Mouse (Mus musculus) lung, embryonic 16.5 days (tissue): ENCODE measurements at regions not wholly inside any gene's neighbourhood (a gene's known extent, or its start where the extent isn't known, plus 50 kb on each side); places are given as distances from the start of the nearest gene placed in this dataset.

Experiments
- ATAC-seq: fragments of 200-750 bp; cut with Nextera tagmentation; 2 replicates; pipeline ENCODE4 v1.8.0; 2017; ENCODE audit warnings: low read depth, mild to moderate bottlenecking, moderate library complexity
- H3K27ac ChIP-seq: fragments of 300-500 bp; sonication (generic); 2 replicates; pipeline ENCODE4 v1.5.1; 2014; ENCODE audit warnings: mild to moderate bottlenecking, control low read depth, low read length
- H3K27me3 ChIP-seq: fragments of 300-500 bp; sonication (generic); 2 replicates; pipeline ENCODE4 v1.6.1; 2014; ENCODE audit warnings: low read depth, low read length, mixed read lengths; ENCODE audit not compliant: control insufficient read depth, insufficient read depth
- H3K36me3 ChIP-seq: fragments of 300-500 bp; sonication (generic); 2 replicates; pipeline ENCODE4 v1.6.1; 2014; ENCODE audit warnings: low read length; ENCODE audit not compliant: control insufficient read depth, insufficient read depth
- H3K4me1 ChIP-seq: fragments of 300-500 bp; sonication (generic); replicated peaks from 2 replicates; pipeline ENCODE4 v1.6.1; 2014; ENCODE audit warnings: low read length, mixed read lengths; ENCODE audit not compliant: control insufficient read depth, insufficient read depth
- H3K4me2 ChIP-seq: fragments of 300-500 bp; sonication (generic); 2 replicates; pipeline ENCODE4 v1.6.1; 2014; ENCODE audit warnings: low read depth, low read length, control low read depth
- H3K4me3 ChIP-seq: fragments of 300-500 bp; sonication (generic); 2 replicates; pipeline ENCODE4 v1.5.1; 2014; ENCODE audit warnings: mild to moderate bottlenecking, low read length, control low read depth
- H3K9ac ChIP-seq: fragments of 300-500 bp; sonication (generic); 2 replicates; pipeline ENCODE4 v1.6.1; 2014; ENCODE audit warnings: low read length, control low read depth
- H3K9me3 ChIP-seq: fragments of 300-500 bp; sonication (generic); 2 replicates; pipeline ENCODE4 v1.6.1; 2016; ENCODE audit warnings: low read length; ENCODE audit not compliant: control insufficient read depth
- WGBS: fragments of 180-500 bp; shearing (Covaris S2); extraction: QIAGEN DNeasy Blood & Tissue Kit; methylation state at CpG from one replicate; pipeline ENCODE4 v1.1.7; 2014; 5-methylcytosine and 5-hydroxymethylcytosine counted together

DNA sequence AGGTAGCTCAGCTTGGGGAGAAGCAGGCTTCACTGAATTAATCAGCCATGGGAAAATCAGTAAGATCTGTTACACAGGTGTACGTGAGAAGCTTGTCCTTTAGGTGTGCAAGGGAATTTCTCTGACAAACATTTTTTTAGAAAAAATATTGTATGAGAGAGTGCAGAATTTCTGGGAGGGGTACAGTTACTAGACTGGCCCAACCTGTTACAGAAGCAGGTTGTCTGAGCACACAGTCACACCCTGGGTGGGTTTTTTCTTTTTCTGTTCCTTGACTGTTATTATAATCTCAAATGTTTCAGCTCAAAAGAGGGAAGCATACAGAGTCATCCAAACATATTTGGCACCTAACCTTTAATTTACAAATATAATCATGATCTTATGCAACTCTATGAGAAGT, 412.7 kb upstream of the Klf6 start:
- Histone ChIP-seq H3K4me2 (no peak overlapping the region), H3K27ac (no peak overlapping the region), H3K27me3 (no peaks in the 10 kb centered on the region), H3K9me3 (no peaks in the 10 kb centered on the region), H3K4me1 (no peaks in the 10 kb centered on the region), H3K4me3 (no peak overlapping the region), H3K9ac (no peak overlapping the region), H3K36me3 (no peaks in the 10 kb centered on the region)
- 47% methylated on average over 1 of the region's 1 CpGs for WGBS
- ATAC-seq, result peak; percentile 56; the same call in 1 of the 2 replicates

DNA sequence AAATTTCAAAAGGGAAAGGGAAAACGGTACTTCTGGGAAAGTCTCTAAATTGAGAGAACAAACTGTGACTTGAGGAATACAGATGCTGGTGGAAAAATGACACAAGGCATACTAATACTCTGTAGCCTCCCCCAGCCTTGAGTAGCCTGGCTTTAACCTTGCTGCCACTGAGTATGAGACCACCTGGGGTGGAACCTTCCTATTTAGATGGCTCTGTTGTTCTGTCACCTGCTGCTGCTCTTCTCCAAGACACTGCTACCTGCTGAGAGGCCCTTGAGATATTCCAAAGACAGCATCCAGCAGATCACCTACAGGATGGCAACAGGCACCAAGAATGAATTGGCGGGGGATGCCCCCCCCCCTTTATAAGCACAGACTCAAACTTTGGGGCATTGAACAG, 380.5 kb upstream of the Klf6 start:
- H3K27ac ChIP-seq, result no peak overlapping the region
- no peaks in the 10 kb centered on the region for H3K4me1 ChIP-seq
- no peak for ATAC-seq
- no peaks in the 10 kb centered on the region for H3K27me3 ChIP-seq
- H3K4me2 ChIP-seq, result no peak overlapping the region
- 86% methylated on average over 2 of the region's 2 CpGs for WGBS
- H3K9me3 ChIP-seq, result no peaks in the 10 kb centered on the region
- no peaks in the 10 kb centered on the region for H3K36me3 ChIP-seq
- H3K4me3 ChIP-seq, result no peak overlapping the region
- no peak overlapping the region for H3K9ac ChIP-seq

DNA sequence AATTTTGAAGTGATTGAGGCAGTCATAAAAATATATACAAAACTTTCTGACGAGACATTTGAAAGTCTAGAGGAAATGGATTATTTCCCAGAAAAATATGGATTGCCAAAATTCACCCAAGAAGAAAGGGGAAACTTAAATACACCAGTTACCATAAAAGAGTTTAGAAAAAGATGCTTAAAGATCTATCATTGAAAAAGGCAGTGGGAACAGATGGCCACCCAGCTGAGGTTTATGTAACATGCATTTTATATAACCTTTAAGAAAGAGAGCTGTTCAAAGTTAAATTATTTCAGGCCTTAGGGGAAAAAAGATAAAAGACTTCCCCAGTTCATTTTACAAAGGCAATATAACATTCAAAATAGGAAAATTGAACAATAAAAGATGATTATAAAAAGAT, 369.0 kb upstream of the Klf6 start:
- no peak overlapping the region for H3K4me3 ChIP-seq
- no peaks in the 10 kb centered on the region for H3K27me3 ChIP-seq
- H3K36me3 ChIP-seq, result no peaks in the 10 kb centered on the region
- H3K9me3 ChIP-seq, result no peaks in the 10 kb centered on the region
- H3K27ac ChIP-seq, result no peak overlapping the region
- no peaks in the 10 kb centered on the region for H3K4me1 ChIP-seq
- H3K9ac ChIP-seq, result no peak overlapping the region
- no peak overlapping the region for H3K4me2 ChIP-seq
- 37% methylated on average over 1 of the region's 1 CpGs for WGBS
- no peak for ATAC-seq

DNA sequence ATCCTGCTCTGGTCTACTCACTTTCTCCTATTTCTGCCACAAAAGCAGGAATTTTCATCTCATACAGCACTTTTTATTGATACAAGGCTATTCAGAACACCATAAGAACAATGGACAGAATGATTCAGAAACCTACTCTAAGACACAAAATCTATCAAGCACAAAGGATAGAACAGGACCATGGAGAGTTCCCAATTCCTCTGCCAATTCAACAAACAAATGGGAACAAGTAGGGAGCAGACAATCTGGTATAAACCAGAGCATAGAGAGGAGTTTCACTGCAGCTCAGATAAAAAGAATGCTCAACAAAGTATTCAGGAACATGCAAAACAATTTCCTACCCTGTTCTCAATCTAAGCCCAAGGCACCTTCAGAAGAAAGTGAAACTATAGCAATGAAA, 363.7 kb upstream of the Klf6 start:
- no peak overlapping the region for H3K27ac ChIP-seq
- no peaks in the 10 kb centered on the region for H3K9me3 ChIP-seq
- no peak overlapping the region for H3K4me3 ChIP-seq
- H3K4me1 ChIP-seq, result no peaks in the 10 kb centered on the region
- no peaks in the 10 kb centered on the region for H3K36me3 ChIP-seq
- H3K4me2 ChIP-seq, result no peak overlapping the region
- ATAC-seq, result no peak
- H3K27me3 ChIP-seq, result no peaks in the 10 kb centered on the region
- no peak overlapping the region for H3K9ac ChIP-seq

- Histone ChIP-seq H3K9me3 (no peaks in the 10 kb centered on the region), H3K36me3 (no peaks in the 10 kb centered on the region), H3K4me2 (no peak overlapping the region), H3K27me3 (no peaks in the 10 kb centered on the region), H3K4me1 (no peaks in the 10 kb centered on the region), H3K4me3 (no peak overlapping the region), H3K9ac (no peak overlapping the region), H3K27ac (no peak overlapping the region)
- no peak for ATAC-seq
Measured at GRCm38 (mm10) chr13:5511784-5512183, 349.5 kb upstream of the Klf6 start.

DNA sequence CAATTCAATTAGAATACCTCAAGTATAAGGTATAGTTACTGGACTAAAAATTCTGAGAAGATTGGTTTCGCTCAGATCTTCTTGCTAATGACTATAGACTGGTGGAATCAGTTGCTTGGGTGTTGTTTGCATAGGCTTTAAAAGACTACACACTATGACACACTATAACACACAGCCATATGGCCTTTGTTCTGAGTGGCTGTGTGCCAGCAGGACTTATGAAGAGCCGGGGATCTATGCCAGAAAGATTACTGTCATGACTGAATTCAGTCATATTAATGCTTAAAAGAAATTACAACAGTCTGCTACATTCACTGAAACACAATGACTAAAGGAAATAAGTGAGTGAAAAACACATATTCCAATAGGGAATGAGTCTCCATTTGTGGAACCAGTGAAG, 345.7 kb upstream of the Klf6 start:
- Histone ChIP-seq H3K4me3 (no peak overlapping the region), H3K27ac (no peak overlapping the region), H3K36me3 (no peaks in the 10 kb centered on the region), H3K9ac (no peak overlapping the region), H3K4me2 (no peak overlapping the region), H3K4me1 (no peaks in the 10 kb centered on the region), H3K27me3 (no peaks in the 10 kb centered on the region), H3K9me3 (no peaks in the 10 kb centered on the region)
- no peak for ATAC-seq
- 40% methylated on average over 2 of the region's 2 CpGs for WGBS

DNA sequence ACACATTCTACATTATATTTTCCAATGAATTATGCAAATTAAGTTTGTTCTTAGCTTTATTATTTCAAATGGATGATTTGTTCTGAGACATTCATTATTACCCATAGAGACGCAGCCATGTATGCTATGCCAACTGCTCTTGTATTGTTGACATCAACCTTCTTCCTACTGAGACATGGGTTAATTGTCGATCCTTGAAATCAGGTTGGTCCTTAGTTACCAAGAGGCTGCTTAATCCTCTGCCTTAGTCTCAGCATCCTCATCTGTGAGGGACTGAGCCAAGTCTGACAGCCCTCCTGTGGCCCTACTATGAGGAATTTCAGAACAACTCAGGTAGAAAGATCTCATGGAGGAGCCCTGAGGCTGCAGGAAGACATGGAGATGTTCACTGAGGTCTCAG, 345.2 kb upstream of the Klf6 start:
- Histone ChIP-seq H3K4me1 (no peaks in the 10 kb centered on the region), H3K27me3 (no peaks in the 10 kb centered on the region), H3K36me3 (no peaks in the 10 kb centered on the region), H3K4me2 (no peak overlapping the region), H3K9ac (no peak overlapping the region), H3K4me3 (no peak overlapping the region), H3K9me3 (no peaks in the 10 kb centered on the region), H3K27ac (no peak overlapping the region)
- ATAC-seq, result no peak
- WGBS, result 95% methylated on average over 2 of the region's 2 CpGs

- Histone ChIP-seq H3K9me3 (no peaks in the 10 kb centered on the region), H3K27ac (no peak overlapping the region), H3K36me3 (no peaks in the 10 kb centered on the region), H3K9ac (no peak overlapping the region), H3K4me3 (no peak overlapping the region), H3K4me1 (no peaks in the 10 kb centered on the region), H3K27me3 (no peaks in the 10 kb centered on the region), H3K4me2 (no peak overlapping the region)
- 86% methylated on average over 1 of the region's 1 CpGs for WGBS
- no peak for ATAC-seq
Measured at GRCm38 (mm10) chr13:5519181-5519580, 342.1 kb upstream of the Klf6 start.

DNA sequence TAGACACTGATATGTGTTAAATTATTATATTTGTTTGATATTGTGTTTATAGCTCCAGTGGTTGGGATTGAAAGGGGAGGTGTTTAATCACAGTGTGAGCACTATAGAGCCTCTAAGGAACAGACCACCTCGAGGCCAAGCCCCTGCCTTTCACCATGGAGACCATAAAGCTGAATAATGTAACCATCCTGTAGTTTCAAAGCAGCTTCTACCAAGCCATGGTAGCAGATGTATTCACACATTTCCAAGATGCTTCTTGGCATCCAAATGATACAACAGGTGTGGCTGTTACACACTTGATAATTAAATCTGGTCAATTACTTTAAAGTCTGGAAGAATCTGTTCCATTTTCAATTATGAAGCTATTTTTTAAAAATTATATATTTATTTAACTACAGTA, 341.7 kb upstream of the Klf6 start:
- no peak for ATAC-seq
- H3K9ac ChIP-seq, result no peak overlapping the region
- H3K4me2 ChIP-seq, result no peak overlapping the region
- no peak overlapping the region for H3K4me3 ChIP-seq
- H3K27me3 ChIP-seq, result no peaks in the 10 kb centered on the region
- H3K27ac ChIP-seq, result no peak overlapping the region
- H3K36me3 ChIP-seq, result no peaks in the 10 kb centered on the region
- whole genome bisulfite sequencing, result 38% methylated on average over 1 of the region's 1 CpGs
- no peaks in the 10 kb centered on the region for H3K9me3 ChIP-seq
- H3K4me1 ChIP-seq, result no peaks in the 10 kb centered on the region

DNA sequence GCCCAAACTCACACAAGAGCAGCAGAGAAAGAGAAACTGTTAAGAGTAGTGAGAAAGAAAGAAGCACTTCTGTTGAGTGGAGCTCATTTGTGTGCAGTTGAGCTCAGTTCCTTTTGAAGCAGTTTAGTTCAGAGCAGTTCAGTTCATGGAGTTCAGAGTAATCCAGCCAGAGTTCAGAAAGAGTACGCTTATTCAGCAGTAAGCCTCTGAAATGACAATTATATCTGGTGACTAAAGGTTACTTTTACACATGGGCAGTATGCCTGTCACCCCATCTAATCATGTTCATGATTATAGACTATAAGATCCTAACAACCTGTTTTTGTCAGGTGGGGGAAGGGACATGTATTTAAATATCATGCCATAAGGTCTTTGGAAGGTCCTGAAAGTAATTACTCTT, 333.9 kb upstream of the Klf6 start:
- no peak overlapping the region for H3K4me3 ChIP-seq
- no peak overlapping the region for H3K9ac ChIP-seq
- no peak for ATAC-seq
- H3K27me3 ChIP-seq, result no peaks in the 10 kb centered on the region
- H3K4me1 ChIP-seq, result no peaks in the 10 kb centered on the region
- H3K27ac ChIP-seq, result no peak overlapping the region
- no peaks in the 10 kb centered on the region for H3K36me3 ChIP-seq
- H3K4me2 ChIP-seq, result no peak overlapping the region
- no peaks in the 10 kb centered on the region for H3K9me3 ChIP-seq
- 86% methylated on average over 1 of the region's 1 CpGs for WGBS
